Mouse (Mus musculus): Measurements from ENCODE around the gene Fam221a.

DNA sequence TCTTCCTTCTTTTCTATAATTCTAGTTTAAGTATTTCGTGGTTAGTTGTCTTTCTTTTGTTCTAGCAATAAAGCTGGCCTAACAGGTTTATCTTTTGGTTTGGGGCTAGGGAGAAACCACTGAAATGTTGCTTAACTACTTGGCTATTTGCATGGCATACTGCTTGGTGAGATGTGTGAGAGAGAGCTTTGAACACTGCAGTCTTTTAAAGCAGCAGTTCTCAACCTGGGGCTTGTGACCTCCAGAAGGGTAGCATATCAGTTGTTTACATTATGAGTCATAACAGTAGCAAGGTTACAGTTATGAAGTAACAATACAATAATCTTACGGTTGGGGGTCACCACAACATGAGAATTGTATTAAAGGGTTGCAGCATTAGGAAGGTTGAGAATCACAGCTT lies 44.6 kb upstream of the Fam221a start:
- TF ChIP-seq CTCF (IDR thresholded peaks at IDR 0.05; ENCODE audit: insufficient read depth, low read depth, low read length) (no peak), POLR2A (IDR thresholded peaks at IDR 0.05; ENCODE audit: insufficient read depth, low read depth, low read length) (no peak)

Measured in olfactory bulb, adult 2 months (tissue).